Mouse (Mus musculus) lung, embryonic 16.5 days (tissue): ENCODE results near the gene Slc13a3. TPM values are rescaled to one million over a fixed set of nuclear protein-coding genes. Genes with fewer than 3 reads are reported as not detected.
A peak's percentile ranks its signal among the peaks of the same experiment; 100 is the strongest.

ENCODE experiments used
- ATAC-seq: fragments of 200-750 bp; cut with Nextera tagmentation; 2 replicates; pipeline ENCODE4 v1.8.0; 2017; ENCODE audit warnings: low read depth, mild to moderate bottlenecking, moderate library complexity
- H3K27ac ChIP-seq: fragments of 300-500 bp; sonication (generic); 2 replicates; pipeline ENCODE4 v1.5.1; 2014; ENCODE audit warnings: mild to moderate bottlenecking, control low read depth, low read length
- H3K27me3 ChIP-seq: fragments of 300-500 bp; sonication (generic); 2 replicates; pipeline ENCODE4 v1.6.1; 2014; ENCODE audit warnings: low read depth, low read length, mixed read lengths; ENCODE audit not compliant: control insufficient read depth, insufficient read depth
- H3K36me3 ChIP-seq: fragments of 300-500 bp; sonication (generic); 2 replicates; pipeline ENCODE4 v1.6.1; 2014; ENCODE audit warnings: low read length; ENCODE audit not compliant: control insufficient read depth, insufficient read depth
- H3K4me1 ChIP-seq: fragments of 300-500 bp; sonication (generic); replicated peaks from 2 replicates; pipeline ENCODE4 v1.6.1; 2014; ENCODE audit warnings: low read length, mixed read lengths; ENCODE audit not compliant: control insufficient read depth, insufficient read depth
- H3K4me2 ChIP-seq: fragments of 300-500 bp; sonication (generic); 2 replicates; pipeline ENCODE4 v1.6.1; 2014; ENCODE audit warnings: low read depth, low read length, control low read depth
- H3K4me3 ChIP-seq: fragments of 300-500 bp; sonication (generic); 2 replicates; pipeline ENCODE4 v1.5.1; 2014; ENCODE audit warnings: mild to moderate bottlenecking, low read length, control low read depth
- H3K9ac ChIP-seq: fragments of 300-500 bp; sonication (generic); 2 replicates; pipeline ENCODE4 v1.6.1; 2014; ENCODE audit warnings: low read length, control low read depth
- H3K9me3 ChIP-seq: fragments of 300-500 bp; sonication (generic); 2 replicates; pipeline ENCODE4 v1.6.1; 2016; ENCODE audit warnings: low read length; ENCODE audit not compliant: control insufficient read depth
- WGBS: fragments of 180-500 bp; shearing (Covaris S2); extraction: QIAGEN DNeasy Blood & Tissue Kit; methylation state at CpG from one replicate; pipeline ENCODE4 v1.1.7; 2014; 5-methylcytosine and 5-hydroxymethylcytosine counted together
- polyA plus RNA-seq: library from polyadenylated mRNA; unstranded; fragments of >200 nt; fragmentation: Nextera tagmentation; extraction: Ambion mirVana; gene quantifications from 2 replicates; pipeline ENCODE4 v1.2.1, GENCODE M21; 2015

The Slc13a3 gene
- polyA plus RNA-seq, 1 experiment from 2014 or later: 0.57 TPM

- peak; percentile 27; the same call in 1 of the 2 replicates for ATAC-seq
- Histone ChIP-seq H3K9me3 (no peaks in the 10 kb centered on the region), H3K4me1 (peaks cover 26% of the 10 kb centered on the region), H3K4me2 (peak overlapping the region; percentile 48), H3K36me3 (no peaks in the 10 kb centered on the region), H3K9ac (0 out of 2 replicates have a peak overlapping the region, but pooled peaks have one; percentile 7), H3K27me3 (peaks cover 8% of the 10 kb centered on the region), H3K4me3 (peak overlapping the region; percentile 35), H3K27ac (peak overlapping the region; percentile 31; the same call in 1 of the 2 replicates)
- 2% methylated on average over 13 of the region's 13 CpGs for WGBS
Measured at GRCm38 (mm10) chr2:165367868-165368439, 105.1 kb downstream of the Slc13a3 start.

- Histone ChIP-seq H3K27ac (peak overlapping the region; percentile 46; the same call in 1 of the 2 replicates), H3K4me1 (peaks cover 26% of the 10 kb centered on the region), H3K36me3 (no peaks in the 10 kb centered on the region), H3K4me2 (peak overlapping the region; percentile 50), H3K27me3 (peaks cover 8% of the 10 kb centered on the region), H3K4me3 (peak overlapping the region; percentile 27; the same call in 1 of the 2 replicates), H3K9me3 (no peaks in the 10 kb centered on the region), H3K9ac (no peak overlapping the region)
- 1% methylated on average over 5 of the region's 8 CpGs for WGBS
- peak; percentile 84 for ATAC-seq
Measured at GRCm38 (mm10) chr2:165367047-165367520, 105.9 kb downstream of the Slc13a3 start.

- Histone ChIP-seq H3K9me3 (no peaks in the 10 kb centered on the region), H3K4me1 (peaks cover 26% of the 10 kb centered on the region), H3K27me3 (peaks cover 8% of the 10 kb centered on the region), H3K4me3 (no peak overlapping the region), H3K9ac (peak overlapping the region; percentile 41; the same call in 1 of the 2 replicates), H3K36me3 (no peaks in the 10 kb centered on the region), H3K4me2 (peak overlapping the region; percentile 45), H3K27ac (no peak overlapping the region)
- 10% methylated on average over 21 of the region's 21 CpGs for WGBS
- ATAC-seq: no peak
Measured at GRCm38 (mm10) chr2:165364334-165365091, 108.5 kb downstream of the Slc13a3 start.

GRCm38 (mm10) chr2:165363282-165363681, 109.7 kb downstream of the Slc13a3 start:
- H3K36me3 ChIP-seq: no peaks in the 10 kb centered on the region
- no peak overlapping the region for H3K9ac ChIP-seq
- H3K9me3 ChIP-seq: no peaks in the 10 kb centered on the region
- H3K27me3 ChIP-seq: peaks cover 3% of the 10 kb centered on the region; the same call in 1 of the 2 replicates
- H3K4me1 ChIP-seq: peaks cover 20% of the 10 kb centered on the region
- no peak overlapping the region for H3K4me2 ChIP-seq
- H3K27ac ChIP-seq: no peak overlapping the region
- H3K4me3 ChIP-seq: no peak overlapping the region
- no peak for ATAC-seq
- WGBS: 83% methylated on average over 6 of the region's 6 CpGs

- Histone ChIP-seq H3K4me3 (no peak overlapping the region), H3K27ac (no peak overlapping the region), H3K27me3 (no peaks in the 10 kb centered on the region; the same call in 1 of the 2 replicates), H3K36me3 (no peaks in the 10 kb centered on the region), H3K4me2 (no peak overlapping the region), H3K4me1 (peaks cover 5% of the 10 kb centered on the region; the same call in 1 of the 2 replicates), H3K9me3 (no peaks in the 10 kb centered on the region), H3K9ac (no peak overlapping the region)
- ATAC-seq: peak; percentile 78
- WGBS: 0% methylated on average over 1 of the region's 1 CpGs
Measured at GRCm38 (mm10) chr2:165360861-165361260, 112.2 kb downstream of the Slc13a3 start.

Other genes with a start within 250 kb of the Slc13a3 start
- 0.67 and 0.88 TPM in 2 replicates for gene Cdh22, start 238.4 kb downstream of the Slc13a3 start, polyA plus RNA-seq
- 47.9 and 48.0 TPM in 2 replicates for gene Slc35c2, start 185.4 kb downstream of the Slc13a3 start, polyA plus RNA-seq
- 76.6 and 82.8 TPM in 2 replicates for gene Elmo2, start 146.8 kb downstream of the Slc13a3 start, polyA plus RNA-seq
- 1.1 and 1.9 TPM in 2 replicates for gene Zfp663, start 104.5 kb downstream of the Slc13a3 start, polyA plus RNA-seq
- gene Zfp334, start 85.0 kb downstream of the Slc13a3 start, polyA plus RNA-seq: 5.9 and 6.6 TPM in 2 replicates
- 0.18 TPM in 1 of 2 replicates, not detected in the other for gene Ocstamp, start 72.8 kb downstream of the Slc13a3 start, polyA plus RNA-seq
- 29.4 and 30.6 TPM in 2 replicates for gene Trp53rka, start 20.1 kb upstream of the Slc13a3 start, polyA plus RNA-seq
- 12.7 and 13.1 TPM in 2 replicates for gene Slc2a10, start 30.6 kb upstream of the Slc13a3 start, polyA plus RNA-seq
- gene Eya2, start 121.8 kb upstream of the Slc13a3 start, polyA plus RNA-seq: 6.0 and 6.9 TPM in 2 replicates